ENCODE assay signal across 8 mouse cellular contexts in genomic region chr9:45146267-45146597, GRCm38 (mm10). TPM values are rescaled to one million over a fixed set of nuclear protein-coding genes. Genes with fewer than 3 reads are reported as not detected.
DNase-seq lines count a peak whose midpoint lies in the region; ATAC-seq lines count a peak whose summit lies in the region.

No protein-coding gene starts in this region.

- peak overlapping the region; percentile 31 for H3K9ac ChIP-seq in forebrain, embryonic 16.5 days (replicated peaks; ENCODE audit: low read depth, low read length)
- H3K9ac ChIP-seq in hindbrain, embryonic 15.5 days, result peak overlapping the region; percentile 42

- WGBS in forebrain, embryonic 16.5 days, result 3% methylated on average over 5 of the region's 5 CpGs
- 1% methylated on average over 5 of the region's 5 CpGs for WGBS in hindbrain, embryonic 15.5 days

- peak overlapping the region; percentile 60 for H3K4me2 ChIP-seq in forebrain, embryonic 16.5 days (ENCODE audit: low read length)
- peak overlapping the region; percentile 93 for H3K4me2 ChIP-seq in hindbrain, embryonic 15.5 days

- peak overlapping the region; percentile 37 for H3K4me3 ChIP-seq in forebrain, embryonic 16.5 days (replicated peaks; ENCODE audit: low read length)
- H3K4me3 ChIP-seq in hindbrain, embryonic 15.5 days, result peak overlapping the region; percentile 41

- H3K4me1 ChIP-seq in forebrain, embryonic 16.5 days (replicated peaks; ENCODE audit: control insufficient read depth, insufficient read depth, low read length), result peaks cover 5% of the 10 kb centered on the region
- peaks cover 10% of the 10 kb centered on the region for H3K4me1 ChIP-seq in hindbrain, embryonic 15.5 days (replicated peaks)

- no peak for ATAC-seq in forebrain, embryonic 16.5 days
- ATAC-seq in hindbrain, embryonic 15.5 days (ENCODE audit: low FRiP score, low read depth), result no peak

- H3K27ac ChIP-seq in forebrain, embryonic 16.5 days (ENCODE audit: low read length), result no peak overlapping the region
- no peak overlapping the region for H3K27ac ChIP-seq in hindbrain, embryonic 15.5 days (replicated peaks)

- peak; percentile 38 for DNase-seq in Muller cell, postnatal 12 days (ENCODE audit: inconsistent ontology term)
- peak; percentile 83 for DNase-seq in cerebellum, adult 18-20 months
- DNase-seq in layer of hippocampus, postnatal 25 days (ENCODE audit: extremely low spot score in 1 of 2, low spot score in 1 of 2), result peak; percentile 73 to 90
- DNase-seq in lung, postnatal 4 days, result peak; percentile 28 to 75
- peak; percentile 85 to 92 for DNase-seq in right cerebral cortex, adult 2 months (ENCODE audit: low spot score in 2 of 2)
- DNase-seq in urinary bladder, postnatal 14 days (ENCODE audit: low spot score), result peak; percentile 75

- no peaks in the 10 kb centered on the region for H3K9me3 ChIP-seq in forebrain, embryonic 16.5 days (ENCODE audit: control insufficient read depth, low read length)
- H3K9me3 ChIP-seq in hindbrain, embryonic 15.5 days, result no peaks in the 10 kb centered on the region

- peaks cover 58% of the 10 kb centered on the region for H3K27me3 ChIP-seq in forebrain, embryonic 16.5 days (replicated peaks; ENCODE audit: control insufficient read depth, insufficient read depth, low read length)
- peaks cover 44% of the 10 kb centered on the region for H3K27me3 ChIP-seq in hindbrain, embryonic 15.5 days

- no peaks in the 10 kb centered on the region for H3K36me3 ChIP-seq in forebrain, embryonic 16.5 days (ENCODE audit: control insufficient read depth, insufficient read depth)
- no peaks in the 10 kb centered on the region for H3K36me3 ChIP-seq in hindbrain, embryonic 15.5 days

RNA-seq across cellular contexts. Expression of gene Scn4b, which starts 8.0 kb away (rescaled TPM):
- 0.24 and 0.27 TPM in 2 replicates for polyA plus RNA-seq in forebrain, embryonic 16.5 days (2015; fragmentation: Nextera tagmentation; extraction: Ambion mirVana)
- polyA plus RNA-seq in hindbrain, embryonic 15.5 days (2015; fragmentation: Nextera tagmentation; extraction: Ambion mirVana), result 0.31 and 0.55 TPM in 2 replicates
- 10 to 100 TPM; 11.0 to 12.3 TPM for total RNA-seq in layer of hippocampus, postnatal 25 days (2021)

RNA-seq across cellular contexts. Expression of gene Scn2b, which starts 28.6 kb away (rescaled TPM):
- polyA plus RNA-seq in forebrain, embryonic 16.5 days (2015; fragmentation: Nextera tagmentation; extraction: Ambion mirVana), result 5.7 and 6.9 TPM in 2 replicates
- polyA plus RNA-seq in hindbrain, embryonic 15.5 days (2015; fragmentation: Nextera tagmentation; extraction: Ambion mirVana), result 10.3 TPM in 2 replicates
- 100 to 1,000 TPM; 243 to 261 TPM for total RNA-seq in layer of hippocampus, postnatal 25 days (2021)

RNA-seq across cellular contexts. Expression of gene BC049352, which starts 35.6 kb away (rescaled TPM):
- polyA plus RNA-seq in forebrain, embryonic 16.5 days (2015; fragmentation: Nextera tagmentation; extraction: Ambion mirVana), result 0.14 and 0.38 TPM in 2 replicates
- not detected in 2 replicates for polyA plus RNA-seq in hindbrain, embryonic 15.5 days (2015; fragmentation: Nextera tagmentation; extraction: Ambion mirVana)
- under 1 TPM; 0.47 to 0.56 TPM for total RNA-seq in layer of hippocampus, postnatal 25 days (2021)

RNA-seq across cellular contexts. Expression of gene Tmprss4, which starts 57.7 kb away (rescaled TPM):
- not detected in 2 replicates for polyA plus RNA-seq in forebrain, embryonic 16.5 days (2015; fragmentation: Nextera tagmentation; extraction: Ambion mirVana)
- polyA plus RNA-seq in hindbrain, embryonic 15.5 days (2015; fragmentation: Nextera tagmentation; extraction: Ambion mirVana), result 0.14 TPM in 1 of 2 replicates, not detected in the other
- not detected for total RNA-seq in layer of hippocampus, postnatal 25 days (2021)

Comparison
In these comparisons a context has a peak if more than half of its experiments do, and no peak if none do; other contexts are left out.
1. DNase-seq: peak in every context shown above with its lines; median percentile 88 in right cerebral cortex, adult 2 months; 83 in cerebellum, adult 18-20 months; 82 in layer of hippocampus, postnatal 25 days; 75 in urinary bladder, postnatal 14 days; 52 in lung, postnatal 4 days; 38 in Muller cell, postnatal 12 days.